Mouse (Mus musculus) left cerebral cortex, postnatal 10 days (tissue): ENCODE measurements around the gene S1pr5. TPM values are rescaled to one million over a fixed set of nuclear protein-coding genes. Genes with fewer than 3 reads are reported as not detected.
"Not testable (repeated sequence)": the region's sequence is repeated elsewhere in the genome, so short reads cannot be mapped to it uniquely, and the experiment has no call there.

Source experiments
- DNase-seq, 2 experiments: peaks; one replicate each; pipeline ENCODE4 v3.0.0; 2021 to 2022; ENCODE audit warnings: low spot score in 2 of 2, mixed read lengths in 1 of 2; ENCODE audit errors: extremely low spot score in 1 of 2
- intact Hi-C: fragments of 180-260 bp; cut with DNase I; formaldehyde crosslinking; loops from one replicate; pipeline ENCODE4 v1.15.1; 2025
- total RNA-seq, 2 experiments: library from RNA; stranded (reverse); gene quantifications; 2 replicates each; pipeline ENCODE4 v1.2.3; 2021

Gene S1pr5
- total RNA-seq, 2 experiments from 2014 or later: 2.2 to 2.3 TPM

- DNase-seq: no peak
- intact Hi-C loops: no loop called here
Observed at GRCm38 (mm10) chr9:21243826-21244427, 4.3 kb downstream of the S1pr5 start.

GRCm38 (mm10) chr9:21241343-21241742 is 6.9 kb downstream of the S1pr5 start:
- intact Hi-C loops: no loop called here
- peak; percentile 65 to 87 for DNase-seq

GRCm38 (mm10) chr9:21239465-21239848 is 8.8 kb downstream of the S1pr5 start:
- intact Hi-C loops: no loop called here
- DNase-seq: no peak

GRCm38 (mm10) chr9:21238733-21239464 is 9.3 kb downstream of the S1pr5 start, which contains the start of gene Keap1:
Keap1 (minus strand) TSS chr9:21239361.
- intact Hi-C loops: no loop called here

GRCm38 (mm10) chr9:21238004-21238732 is 10.1 kb downstream of the S1pr5 start:
- no peak for DNase-seq
- intact Hi-C loops: no loop called here

More at GRCm38 (mm10) chr9:21238733-21239464, 9.3 kb downstream of the S1pr5 start, which contains the start of gene Keap1:
- peak in 1 of 2 experiments; percentile 88 for DNase-seq

GRCm38 (mm10) chr9:21237368-21238003 is 10.8 kb downstream of the S1pr5 start:
- peak in 1 of 2 experiments; percentile 57 for DNase-seq
- intact Hi-C loops: no loop called here

- intact Hi-C loops: no loop called here
- DNase-seq: no peak
Observed at GRCm38 (mm10) chr9:21236991-21237367, 11.3 kb downstream of the S1pr5 start.

- intact Hi-C loops: no loop called here
- no peak for DNase-seq
Observed at GRCm38 (mm10) chr9:21235341-21235740, 12.9 kb downstream of the S1pr5 start.

GRCm38 (mm10) chr9:21233805-21234204 is 14.4 kb downstream of the S1pr5 start:
- intact Hi-C loops: no loop called here
- DNase-seq: no peak

GRCm38 (mm10) chr9:21233366-21233765 is 14.9 kb downstream of the S1pr5 start:
- intact Hi-C loops: no loop called here
- DNase-seq: no peak

- intact Hi-C loops: no loop called here
Observed at GRCm38 (mm10) chr9:21232867-21233266, 15.4 kb downstream of the S1pr5 start.

GRCm38 (mm10) chr9:21231551-21231950 is 16.7 kb downstream of the S1pr5 start:
- DNase-seq: no peak
- intact Hi-C loops: no loop called here

More at GRCm38 (mm10) chr9:21232867-21233266, 15.4 kb downstream of the S1pr5 start:
- DNase-seq: no peak

- DNase-seq: no peak
- intact Hi-C loops: no loop called here
Observed at GRCm38 (mm10) chr9:21227342-21227741, 20.9 kb downstream of the S1pr5 start.

GRCm38 (mm10) chr9:21225415-21225758 is 22.9 kb downstream of the S1pr5 start:
- DNase-seq: no peak
- intact Hi-C loops: no loop called here

- DNase-seq: no peak
- intact Hi-C loops: no loop called here
Observed at GRCm38 (mm10) chr9:21224576-21225414, 23.4 kb downstream of the S1pr5 start.

- intact Hi-C loops: no loop called here
Observed at GRCm38 (mm10) chr9:21223906-21224305, 24.3 kb downstream of the S1pr5 start.

GRCm38 (mm10) chr9:21223490-21223889 is 24.8 kb downstream of the S1pr5 start:
- intact Hi-C loops, DNase-seq: not testable (repeated sequence)

More at GRCm38 (mm10) chr9:21223906-21224305, 24.3 kb downstream of the S1pr5 start:
- DNase-seq: no peak

- intact Hi-C loops: no loop called here
- no peak for DNase-seq
Observed at GRCm38 (mm10) chr9:21221383-21221929, 26.8 kb downstream of the S1pr5 start.
